ENCODE assay signal across 9 mouse cellular contexts in the genomic region with DNA sequence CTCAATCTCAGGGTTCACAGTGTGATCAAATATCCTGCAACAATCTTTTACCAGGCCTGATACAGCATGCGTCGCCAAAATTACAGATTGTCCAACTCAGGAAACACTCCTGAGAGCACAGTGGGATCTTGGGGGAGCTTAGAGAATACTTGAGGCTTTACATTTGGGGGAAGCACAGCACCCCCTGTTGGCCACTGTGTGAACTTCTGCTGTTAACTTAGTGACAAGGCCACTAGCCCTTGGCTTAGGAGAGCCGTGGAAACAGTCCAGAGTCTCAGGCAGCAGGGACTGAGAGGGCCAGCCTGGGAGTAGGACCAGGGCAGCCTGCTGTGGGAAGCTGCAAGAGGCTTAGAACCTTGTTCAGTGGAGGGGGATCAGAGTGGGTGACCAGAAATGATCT. TPM values are rescaled to one million over a fixed set of nuclear protein-coding genes. Genes with fewer than 3 reads are reported as not detected.
A peak's percentile ranks its signal among the peaks of the same experiment; 100 is the strongest.
DNase-seq lines count a peak whose midpoint lies in the region; ATAC-seq and TF ChIP-seq lines count a peak whose summit lies in the region.
"Had no signal": no experiment of that assay in that cellular context is flagged by ENCODE, and none has a peak within 500 bp of the region (broad histone marks: within the 10 kb centered on the region; RNA-seq: fewer than 3 reads in every experiment).

No protein-coding gene starts in this region.

- peak; percentile 83 for TF ChIP-seq CTCF in liver, postnatal 0 days (IDR thresholded peaks at IDR 0.05; ENCODE audit: low read depth)
- peak; percentile 37; the same call in 1 of the 2 replicates for TF ChIP-seq CTCF in spleen, adult 2 months (IDR thresholded peaks at IDR 0.05; ENCODE audit: extremely low read depth, insufficient read depth, insufficient read length, insufficient replicate concordance)

- TF ChIP-seq POLR2A in spleen, adult 2 months (IDR thresholded peaks at IDR 0.05; ENCODE audit: low read depth, low read length): no peak

- DNase-seq in cerebellum, adult 11-12 months: peak; percentile 7
- DNase-seq in liver, postnatal 0 days: peak; percentile 63
- DNase-seq in kidney, postnatal 10 days: peak; percentile 22
- DNase-seq in spleen, adult 2 months (ENCODE audit: low read depth in 1 of 2, low spot score in 2 of 2): peak in 1 of 2 experiments; percentile 43
- no peak for DNase-seq in right cerebral cortex, postnatal 25 days
- no peak for DNase-seq in frontal cortex, postnatal 10 days (ENCODE audit: low spot score in 2 of 2)

- H3K27ac ChIP-seq in liver, postnatal 0 days (ENCODE audit: low read depth): no peak overlapping the region
- no peak overlapping the region for H3K27ac ChIP-seq in liver, embryonic 12.5 days
- H3K27ac ChIP-seq in spleen, adult 2 months (ENCODE audit: insufficient read depth, low read length): no peak overlapping the region
- H3K27ac ChIP-seq: hindbrain, embryonic 15.5 days had no signal

- no peak for TF ChIP-seq EP300 in liver, postnatal 0 days (IDR thresholded peaks at IDR 0.05; ENCODE audit: low read depth)

- 61% methylated on average over 3 of the region's 3 CpGs for WGBS in liver, postnatal 0 days (ENCODE audit: insufficient replicate concordance)
- 63% methylated on average over 3 of the region's 3 CpGs for WGBS in liver, embryonic 12.5 days (ENCODE audit: insufficient replicate concordance)
- 75% methylated on average over 3 of the region's 3 CpGs for WGBS in spleen, adult 2 months

- ATAC-seq in cerebellum, adult (ENCODE audit: insufficient number of reproducible peaks, low FRiP score, low TSS enrichment): no peak
- ATAC-seq in liver, postnatal 0 days: no peak
- ATAC-seq in liver, embryonic 12.5 days: no peak

- no peak overlapping the region for H3K4me3 ChIP-seq in liver, postnatal 0 days (ENCODE audit: low read depth, low read length)
- no peak overlapping the region for H3K4me3 ChIP-seq in liver, embryonic 12.5 days
- no peak overlapping the region for H3K4me3 ChIP-seq in spleen, adult 2 months (ENCODE audit: extremely low read depth, insufficient read depth, insufficient read length)
- H3K4me3 ChIP-seq: hindbrain, embryonic 15.5 days had no signal

- H3K4me2 ChIP-seq in liver, postnatal 0 days (ENCODE audit: low read depth, low read length): no peak overlapping the region
- H3K4me2 ChIP-seq in liver, embryonic 12.5 days: no peak overlapping the region
- H3K4me2 ChIP-seq: hindbrain, embryonic 15.5 days had no signal

- H3K27me3 ChIP-seq in liver, postnatal 0 days (ENCODE audit: insufficient read depth, low read length): no peaks in the 10 kb centered on the region
- H3K27me3 ChIP-seq in liver, embryonic 12.5 days (replicated peaks): no peaks in the 10 kb centered on the region
- H3K27me3 ChIP-seq in spleen, adult 2 months (ENCODE audit: control insufficient read depth, insufficient read depth, low read length): no peaks in the 10 kb centered on the region
- H3K27me3 ChIP-seq: hindbrain, embryonic 15.5 days had no signal

- peaks cover 7% of the 10 kb centered on the region; the same call in 1 of the 2 replicates for H3K4me1 ChIP-seq in liver, postnatal 0 days (ENCODE audit: insufficient read depth)
- peaks cover 10% of the 10 kb centered on the region for H3K4me1 ChIP-seq in liver, embryonic 12.5 days
- H3K4me1 ChIP-seq in spleen, adult 2 months (ENCODE audit: control insufficient read depth, insufficient read depth, insufficient read length): peaks cover 7% of the 10 kb centered on the region; the same call in 1 of the 2 replicates

- H3K9me3 ChIP-seq in liver, postnatal 0 days (ENCODE audit: low read length): no peaks in the 10 kb centered on the region
- no peaks in the 10 kb centered on the region for H3K9me3 ChIP-seq in liver, embryonic 12.5 days (replicated peaks)
- H3K9me3 ChIP-seq: hindbrain, embryonic 15.5 days had no signal

- H3K9ac ChIP-seq in liver, postnatal 0 days (replicated peaks): no peak overlapping the region
- no peak overlapping the region for H3K9ac ChIP-seq in liver, embryonic 12.5 days
- H3K9ac ChIP-seq: hindbrain, embryonic 15.5 days had no signal

- H3K36me3 ChIP-seq in liver, postnatal 0 days (replicated peaks; ENCODE audit: insufficient read depth, low read length): peaks cover 27% of the 10 kb centered on the region
- H3K36me3 ChIP-seq in liver, embryonic 12.5 days: no peaks in the 10 kb centered on the region
- H3K36me3 ChIP-seq in spleen, adult 2 months (ENCODE audit: control insufficient read depth, insufficient read depth, low read length): peaks cover 14% of the 10 kb centered on the region
- H3K36me3 ChIP-seq: hindbrain, embryonic 15.5 days had no signal

RNA-seq across cellular contexts. Expression of a gene that starts 3.6 kb away (rescaled TPM):
- 0.58 and 0.60 TPM in 2 replicates for polyA plus RNA-seq in liver, postnatal 0 days (2015; fragmentation: Nextera tagmentation; extraction: Ambion mirVana)
- 0.20 and 0.24 TPM in 2 replicates for polyA plus RNA-seq in liver, embryonic 12.5 days (2016; fragmentation: Nextera tagmentation; extraction: Ambion mirVana)
- polyA plus RNA-seq in spleen, adult 2 months (2012; rRNA removed): 5.4 and 6.2 TPM in 2 replicates

RNA-seq across cellular contexts. Expression of a gene that starts 20.6 kb away (rescaled TPM):
- 0.15 and 0.20 TPM in 2 replicates for polyA plus RNA-seq in liver, postnatal 0 days (2015; fragmentation: Nextera tagmentation; extraction: Ambion mirVana)
- polyA plus RNA-seq in liver, embryonic 12.5 days (2016; fragmentation: Nextera tagmentation; extraction: Ambion mirVana): not detected in 2 replicates
- 0.08 and 0.20 TPM in 2 replicates for polyA plus RNA-seq in spleen, adult 2 months (2012; rRNA removed)

RNA-seq across cellular contexts. Expression of a gene that starts 31.2 kb away (rescaled TPM):
- not detected in 2 replicates for polyA plus RNA-seq in liver, postnatal 0 days (2015; fragmentation: Nextera tagmentation; extraction: Ambion mirVana)
- polyA plus RNA-seq in liver, embryonic 12.5 days (2016; fragmentation: Nextera tagmentation; extraction: Ambion mirVana): not detected in 2 replicates
- not detected in 2 replicates for polyA plus RNA-seq in spleen, adult 2 months (2012; rRNA removed)
- polyA plus RNA-seq: hindbrain, embryonic 15.5 days had no signal

RNA-seq across cellular contexts. Expression of a gene that starts 38.5 kb away (rescaled TPM):
- polyA plus RNA-seq in liver, postnatal 0 days (2015; fragmentation: Nextera tagmentation; extraction: Ambion mirVana): 1.8 and 2.1 TPM in 2 replicates
- 0.05 and 0.07 TPM in 2 replicates for polyA plus RNA-seq in liver, embryonic 12.5 days (2016; fragmentation: Nextera tagmentation; extraction: Ambion mirVana)
- 15.2 and 16.3 TPM in 2 replicates for polyA plus RNA-seq in spleen, adult 2 months (2012; rRNA removed)

RNA-seq across cellular contexts. Expression of a gene that starts 45.3 kb away (rescaled TPM):
- not detected in 2 replicates for polyA plus RNA-seq in liver, postnatal 0 days (2015; fragmentation: Nextera tagmentation; extraction: Ambion mirVana)
- polyA plus RNA-seq in liver, embryonic 12.5 days (2016; fragmentation: Nextera tagmentation; extraction: Ambion mirVana): not detected in 2 replicates
- polyA plus RNA-seq in spleen, adult 2 months (2012; rRNA removed): not detected in 2 replicates
- polyA plus RNA-seq: hindbrain, embryonic 15.5 days had no signal

Comparison
In these comparisons a context has a peak if more than half of its experiments do, and no peak if none do; other contexts are left out.
1. DNase-seq: peak in cerebellum, adult 11-12 months (single experiment), liver, postnatal 0 days (single experiment) and kidney, postnatal 10 days (single experiment); none in right cerebral cortex, postnatal 25 days (single experiment) and frontal cortex, postnatal 10 days (0 of 2).